Mouse (Mus musculus) G1E (cell line): ENCODE measurements at regions not wholly inside any gene's neighbourhood (a gene's known extent, or its start where the extent isn't known, plus 50 kb on each side); places are given as distances from the start of the nearest gene placed in this dataset.
"Not testable (repeated sequence)": the region's sequence is repeated elsewhere in the genome, so short reads cannot be mapped to it uniquely, and the experiment has no call there.

ENCODE experiments used
- CTCF ChIP-seq: IDR thresholded peaks from 2 replicates; pipeline ENCODE4 v1.5.1; 2012; ENCODE audit warnings: low read depth, low read length, inconsistent platforms, mixed read lengths
- GATA2 ChIP-seq: IDR thresholded peaks from 2 replicates; pipeline ENCODE4 v1.6.1; 2012; ENCODE audit warnings: low read depth, low read length, inconsistent platforms, borderline replicate concordance

DNA sequence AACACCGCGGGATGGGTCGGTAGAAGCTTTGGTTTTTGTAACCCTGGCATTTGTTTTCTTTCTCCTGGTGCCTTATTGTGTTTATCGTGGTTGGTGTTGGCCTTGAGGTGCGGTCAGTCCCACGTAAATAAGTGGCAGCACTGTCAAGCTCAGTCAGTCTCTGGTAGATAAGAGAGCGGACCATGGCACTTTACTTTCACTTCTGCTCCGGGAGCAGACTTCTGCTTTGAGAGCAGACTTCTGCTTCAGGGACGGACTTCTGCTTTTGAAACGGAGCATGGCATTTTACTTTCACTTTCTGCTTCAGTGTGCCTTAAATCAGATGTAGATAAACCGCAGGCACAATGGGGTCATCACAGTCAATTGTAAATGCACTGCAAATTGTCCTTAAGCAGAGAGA lies 54.3 kb upstream of the Ccdc66 start:
- not testable (repeated sequence) for TF ChIP-seq CTCF, GATA2
